Mouse (Mus musculus) yolk sac, embryonic 10.5 days (tissue): ENCODE results near the gene Galnt2.

ENCODE experiments used
- DNase-seq: peaks from one replicate; pipeline ENCODE4 v3.0.0-alpha.2; 2017; ENCODE audit warnings: low spot score

The Galnt2 gene

DNA sequence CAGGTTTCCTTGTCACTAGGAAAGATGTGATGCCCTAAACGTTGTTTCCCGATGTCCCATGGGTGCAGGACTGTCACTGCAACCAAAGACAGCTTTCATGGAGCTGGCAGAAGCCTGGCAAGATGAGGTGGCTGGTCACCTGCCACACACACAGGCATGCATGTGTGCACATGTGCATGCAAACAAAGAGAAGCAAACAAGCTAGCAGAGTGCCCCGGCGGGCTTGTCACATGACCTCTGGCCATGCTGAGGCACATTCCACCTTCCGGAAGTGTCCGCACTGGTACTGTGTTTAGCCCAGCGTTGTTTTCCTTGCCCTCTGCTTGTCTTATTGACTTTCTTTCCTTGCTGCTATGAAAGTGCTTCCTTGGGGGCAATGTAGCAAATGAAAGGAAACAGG lies 97.1 kb downstream of the Galnt2 start:
- DNase-seq = no peak

GRCm38 (mm10) chr8:124329690-124330089 lies 98.5 kb downstream of the Galnt2 start:
- DNase-seq = no peak

DNA sequence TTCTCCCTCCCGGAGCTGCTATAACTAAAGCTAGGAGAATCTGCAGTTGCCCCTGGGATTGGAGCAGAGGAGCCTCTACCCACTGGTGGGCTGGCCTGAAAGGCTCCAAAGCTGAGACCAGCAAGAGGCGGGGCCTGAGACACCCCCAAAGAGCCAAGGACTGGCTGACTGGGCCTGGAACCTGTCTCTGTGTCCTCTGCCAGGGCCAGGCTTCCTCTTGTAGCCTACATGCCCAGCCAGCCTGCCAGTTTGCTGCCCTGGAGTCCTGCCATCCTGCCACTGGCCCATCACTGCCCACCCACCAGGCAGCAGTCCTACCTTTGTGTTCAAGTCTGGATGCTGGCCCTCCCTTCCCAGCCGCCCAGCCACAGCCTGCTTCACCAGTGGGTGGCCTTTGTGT lies 99.2 kb downstream of the Galnt2 start:
- DNase-seq = no peak

GRCm38 (mm10) chr8:124331094-124331493 lies 99.9 kb downstream of the Galnt2 start:
- no peak for DNase-seq

GRCm38 (mm10) chr8:124331706-124332105 lies 100.5 kb downstream of the Galnt2 start:
- no peak for DNase-seq

- DNase-seq = no peak
Observed at GRCm38 (mm10) chr8:124336302-124336701, 105.1 kb downstream of the Galnt2 start.

DNA sequence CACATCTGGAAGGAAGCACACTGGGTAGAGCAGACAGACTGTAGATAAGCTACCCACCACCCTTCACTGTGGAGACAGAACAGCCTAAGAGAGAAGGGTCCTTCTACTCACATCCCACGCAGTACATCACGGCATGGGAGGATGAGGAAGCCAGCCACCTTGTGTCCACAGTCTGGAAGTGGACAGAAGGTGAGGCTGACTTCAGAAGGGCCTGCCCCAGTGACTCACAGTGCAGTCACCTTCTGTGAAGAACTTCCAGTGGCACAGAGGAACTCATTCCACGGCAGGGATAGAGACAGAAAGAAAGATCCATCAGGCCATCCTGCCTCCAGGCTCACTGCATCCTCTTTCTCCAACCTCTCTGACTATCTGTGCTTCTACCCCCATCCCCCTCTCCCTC lies 108.6 kb downstream of the Galnt2 start:
- no peak for DNase-seq

- no peak for DNase-seq
Observed at GRCm38 (mm10) chr8:124340360-124341068, 109.3 kb downstream of the Galnt2 start.

DNA sequence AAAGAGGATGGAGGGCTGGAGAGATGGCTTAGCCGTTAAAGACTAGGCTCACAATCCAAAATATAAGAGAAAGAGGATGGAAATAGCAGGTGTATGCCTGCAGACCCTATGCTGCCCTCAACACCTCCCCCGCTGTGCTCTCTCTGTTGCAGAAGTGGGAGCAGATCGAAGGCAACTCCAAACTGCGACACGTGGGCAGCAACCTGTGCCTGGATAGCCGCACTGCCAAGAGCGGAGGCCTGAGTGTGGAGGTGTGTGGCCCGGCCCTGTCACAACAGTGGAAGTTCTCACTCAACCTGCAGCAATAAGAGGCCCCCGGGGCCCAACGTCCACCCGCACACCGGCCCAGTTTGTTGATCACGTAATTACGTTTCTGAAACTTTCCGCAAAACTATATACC lies 112.0 kb downstream of the Galnt2 start:
- no peak for DNase-seq

GRCm38 (mm10) chr8:124343991-124344390 lies 112.8 kb downstream of the Galnt2 start:
- DNase-seq = no peak

- no peak for DNase-seq
Observed at GRCm38 (mm10) chr8:124345098-124345497, 113.9 kb downstream of the Galnt2 start.

DNA sequence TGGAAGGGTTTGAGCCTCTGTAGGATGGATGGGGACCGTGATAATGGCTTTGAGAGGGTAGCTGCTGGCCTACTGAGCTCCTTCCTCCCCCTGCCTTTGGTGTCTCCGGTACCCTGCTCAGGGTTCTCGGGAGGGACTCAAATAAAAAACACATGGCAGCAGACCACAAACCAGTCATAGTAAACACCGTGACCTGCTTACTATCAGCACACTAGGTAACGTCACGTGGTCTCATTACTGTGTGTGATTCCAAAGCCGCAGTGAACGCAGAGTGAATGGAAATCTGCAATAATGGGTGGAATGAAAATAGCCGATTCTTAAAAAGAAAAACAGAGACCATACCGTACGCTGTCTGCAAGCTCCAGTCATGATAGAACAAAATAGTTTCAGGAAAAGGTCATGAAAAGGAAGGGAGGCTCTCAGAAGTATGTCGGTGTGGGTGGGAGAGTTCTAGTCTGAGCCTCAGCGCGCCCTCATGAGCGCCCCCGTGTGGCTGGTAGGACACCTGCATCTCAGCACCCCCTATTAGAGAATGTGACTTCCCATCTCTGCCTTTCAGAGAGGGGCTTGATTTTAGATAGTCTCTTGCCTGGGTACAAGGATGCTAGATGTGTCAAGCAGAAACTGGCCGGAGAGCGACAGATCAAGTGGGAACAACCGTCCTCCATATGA lies 115.8 kb downstream of the Galnt2 start:
- peak; percentile 28 for DNase-seq

- DNase-seq = no peak
Observed at GRCm38 (mm10) chr8:124348087-124348486, 116.9 kb downstream of the Galnt2 start.

DNA sequence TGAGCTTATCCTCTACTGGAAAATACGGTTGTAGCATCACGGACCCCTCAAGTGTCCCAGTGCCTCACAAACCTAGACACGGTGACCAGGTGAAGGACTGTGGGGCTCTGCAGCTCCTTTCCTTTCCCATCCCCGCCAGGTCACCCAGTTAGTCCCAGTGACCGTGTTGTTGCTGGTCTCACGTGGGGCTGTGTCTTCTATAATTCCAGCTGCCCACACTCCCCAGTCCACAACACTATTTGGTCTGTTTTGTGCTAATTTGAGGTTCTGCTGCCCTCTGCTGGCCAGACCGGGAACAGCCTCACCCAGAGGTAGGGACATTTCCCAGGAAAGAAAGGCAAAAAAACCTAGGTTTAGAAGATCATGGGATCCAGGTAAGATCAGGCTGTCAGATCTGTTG lies 118.5 kb downstream of the Galnt2 start:
- DNase-seq = peak; percentile 53

- DNase-seq = no peak
Observed at GRCm38 (mm10) chr8:124351636-124352035, 120.4 kb downstream of the Galnt2 start.

DNA sequence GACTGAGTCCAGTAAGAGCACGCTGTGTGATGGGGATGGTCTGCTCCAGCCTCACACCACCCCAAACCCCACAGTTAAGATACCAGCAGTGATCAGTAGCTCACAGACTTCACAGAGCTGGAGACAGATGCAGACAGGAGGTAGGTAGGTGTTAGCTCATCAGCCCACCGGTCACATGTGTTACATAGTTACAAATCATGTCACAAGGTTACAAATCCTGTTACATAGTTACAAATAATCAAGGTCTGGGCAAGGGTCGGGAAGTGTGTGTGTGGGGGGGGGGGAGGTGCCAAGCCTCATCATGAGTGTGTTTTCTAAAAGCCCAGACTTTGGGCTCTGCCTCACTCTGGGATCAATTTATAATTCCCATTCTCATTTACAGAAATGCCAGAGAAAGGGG lies 129.7 kb downstream of the Galnt2 start:
- DNase-seq = no peak

- no peak for DNase-seq
Observed at GRCm38 (mm10) chr8:124361773-124362427, 130.7 kb downstream of the Galnt2 start.

GRCm38 (mm10) chr8:124362589-124362988 lies 131.4 kb downstream of the Galnt2 start:
- DNase-seq = no peak

- DNase-seq = no peak
Observed at GRCm38 (mm10) chr8:124363337-124363736, 132.1 kb downstream of the Galnt2 start.

GRCm38 (mm10) chr8:124368213-124368612 lies 137.0 kb downstream of the Galnt2 start:
- DNase-seq = peak; percentile 28

DNA sequence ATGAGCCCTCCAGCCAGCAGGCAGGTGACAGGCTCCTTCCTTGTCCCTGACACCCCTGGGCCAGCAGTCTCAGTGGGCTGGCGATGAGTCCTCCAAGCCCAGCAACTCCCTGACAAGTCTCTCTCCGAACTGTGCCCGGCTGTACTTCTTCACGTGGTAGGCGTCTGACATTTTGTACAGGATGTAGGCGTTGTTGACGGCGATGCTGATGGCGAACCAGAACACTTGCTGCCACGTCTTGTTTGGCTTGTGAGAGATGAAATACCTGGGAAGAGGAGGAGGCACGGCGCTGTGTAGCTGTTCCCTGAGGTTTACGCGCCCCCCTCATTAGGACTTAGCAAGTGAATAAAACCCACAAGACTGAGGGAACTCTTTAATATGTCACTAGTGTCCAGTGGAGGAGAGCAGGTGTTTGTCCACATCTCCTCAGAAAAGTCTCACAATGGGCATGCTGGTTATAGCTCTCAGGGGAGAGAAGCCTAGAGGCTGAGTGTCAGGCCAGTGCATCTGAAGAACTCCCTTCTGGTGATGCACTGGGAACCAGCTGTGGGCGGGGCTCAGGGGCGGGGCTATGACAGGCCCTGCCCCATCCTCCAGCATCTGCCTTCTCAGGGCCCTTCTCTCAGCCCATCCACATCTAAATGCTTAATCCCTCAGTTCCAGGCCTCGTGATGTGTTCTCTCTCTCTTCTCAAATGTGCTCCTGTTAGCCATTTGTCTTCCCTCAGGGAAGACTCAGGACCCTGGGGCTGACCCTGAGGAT lies 139.4 kb downstream of the Galnt2 start:
- no peak for DNase-seq

GRCm38 (mm10) chr8:124371410-124372123 lies 140.4 kb downstream of the Galnt2 start:
- DNase-seq = no peak
